Mouse (Mus musculus) neural tube, embryonic 15.5 days (tissue): Measurements from ENCODE around the gene Birc3. TPM values are rescaled to one million over a fixed set of nuclear protein-coding genes. Genes with fewer than 3 reads are reported as not detected.
"Not testable (repeated sequence)": the region's sequence is repeated elsewhere in the genome, so short reads cannot be mapped to it uniquely, and the experiment has no call there.

ENCODE experiments used
- ATAC-seq: fragments of 200-750 bp; cut with Nextera tagmentation; 2 replicates; pipeline ENCODE4 v1.8.0; 2017; ENCODE audit warnings: mild to moderate bottlenecking, moderate TSS enrichment, moderate library complexity; ENCODE audit not compliant: low FRiP score
- H3K27ac ChIP-seq: fragments of 300-500 bp; sonication (generic); replicated peaks from 2 replicates; pipeline ENCODE4 v1.5.1; 2015; ENCODE audit warnings: mild to moderate bottlenecking, inconsistent platforms
- H3K27me3 ChIP-seq: fragments of 300-500 bp; sonication (generic); replicated peaks from 2 replicates; pipeline ENCODE4 v1.6.1; 2015; ENCODE audit warnings: inconsistent platforms
- H3K36me3 ChIP-seq: fragments of 300-500 bp; sonication (generic); 2 replicates; pipeline ENCODE4 v1.6.1; 2015; ENCODE audit warnings: inconsistent platforms
- H3K4me1 ChIP-seq: fragments of 300-500 bp; sonication (generic); 2 replicates; pipeline ENCODE4 v1.6.1; 2015; ENCODE audit warnings: inconsistent platforms
- H3K4me2 ChIP-seq: fragments of 300-500 bp; sonication (generic); 2 replicates; pipeline ENCODE4 v1.6.1; 2015; ENCODE audit warnings: inconsistent platforms, mild to moderate bottlenecking, moderate library complexity
- H3K4me3 ChIP-seq: fragments of 300-500 bp; sonication (generic); replicated peaks from 2 replicates; pipeline ENCODE4 v1.5.1; 2015; ENCODE audit warnings: mild to moderate bottlenecking, inconsistent platforms
- H3K9ac ChIP-seq: fragments of 300-500 bp; sonication (generic); replicated peaks from 2 replicates; pipeline ENCODE4 v1.6.1; 2015; ENCODE audit warnings: mild to moderate bottlenecking, inconsistent platforms
- H3K9me3 ChIP-seq: fragments of 300-500 bp; sonication (generic); replicated peaks from 2 replicates; pipeline ENCODE4 v1.6.1; 2016; ENCODE audit warnings: inconsistent platforms
- WGBS: fragments of 180-500 bp; shearing (Covaris S2); methylation state at CpG from one replicate; pipeline ENCODE4 v1.1.7; 2015; ENCODE audit warnings: mixed read lengths; 5-methylcytosine and 5-hydroxymethylcytosine counted together
- polyA plus RNA-seq: library from polyadenylated mRNA; unstranded; fragments of >200 nt; fragmentation: Nextera tagmentation; extraction: Ambion mirVana; gene quantifications from 2 replicates; pipeline ENCODE4 v1.2.1, GENCODE M21; 2015

Birc3 gene
- 2.2 and 6.5 TPM in 2 replicates for polyA plus RNA-seq

DNA sequence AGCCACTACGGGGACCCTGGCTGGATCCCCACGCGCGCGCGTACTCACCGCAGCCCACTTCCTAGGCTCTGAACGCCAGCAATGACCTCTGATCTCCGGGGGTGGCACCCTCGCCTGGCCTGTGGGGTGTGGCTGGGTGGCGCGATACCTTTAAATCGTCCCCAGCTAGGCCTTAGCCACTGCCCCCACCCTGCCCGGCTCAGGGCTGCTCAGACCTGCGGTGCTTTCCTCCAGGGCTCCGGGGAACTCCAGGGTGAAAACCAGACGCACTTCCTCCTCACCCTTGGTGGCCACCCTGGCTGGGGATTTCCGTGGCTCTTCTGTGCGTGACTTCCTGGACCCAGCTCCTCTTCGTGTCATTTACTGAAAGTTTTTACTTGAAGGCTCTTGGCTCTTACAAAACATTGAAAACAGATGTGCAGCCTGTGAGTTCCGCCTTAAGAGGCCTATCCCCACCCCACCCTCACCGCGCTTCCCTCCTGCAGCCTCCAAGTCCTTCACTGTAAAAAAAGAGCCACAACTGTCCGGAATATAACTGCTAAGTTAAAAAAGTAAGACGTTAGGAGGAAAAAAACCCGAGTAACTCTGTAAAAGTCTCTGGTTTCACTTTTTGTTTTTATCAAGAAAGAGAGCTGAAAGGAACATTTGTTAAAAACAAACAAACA, at the start of gene Birc3:
TSS of gene Birc3 (minus strand) at position 412 of the 665 bp plus-strand sequence.
- H3K27me3 ChIP-seq: no peaks in the 10 kb centered on the region
- 11% methylated on average over 26 of the region's 26 CpGs for WGBS
- H3K36me3 ChIP-seq: no peaks in the 10 kb centered on the region
- H3K9ac ChIP-seq: peak within 1 kb of the TSS; percentile 49
- H3K27ac ChIP-seq: no peak within 1 kb of the TSS
- ATAC-seq: peak; percentile 66
- H3K4me2 ChIP-seq: peak within 1 kb of the TSS; percentile 84
- H3K9me3 ChIP-seq: no peaks in the 10 kb centered on the region
- H3K4me1 ChIP-seq: peaks cover 7% of the 10 kb centered on the region
- H3K4me3 ChIP-seq: peak within 1 kb of the TSS; percentile 46

DNA sequence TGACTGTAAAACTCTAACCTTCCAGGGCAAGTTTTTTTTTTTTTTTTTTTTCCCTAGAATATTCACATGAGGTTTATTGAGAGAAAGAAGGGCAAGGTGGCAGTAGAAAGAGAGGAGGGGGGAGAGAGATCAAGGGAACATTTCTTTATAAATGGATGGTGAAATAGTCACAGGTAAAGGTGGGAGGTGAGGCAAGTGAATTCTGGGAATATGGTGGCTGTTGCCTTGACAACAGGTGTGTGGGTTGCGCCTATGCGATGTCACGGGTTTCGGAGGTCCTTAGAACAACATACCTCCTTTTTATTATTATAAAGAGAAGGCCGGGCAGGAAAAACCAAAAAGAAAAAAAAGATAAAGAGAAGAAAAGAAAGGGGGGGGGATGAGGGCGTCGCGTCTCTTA, 41.9 kb upstream of the Birc3 start:
- ATAC-seq: no peak
- 60% methylated on average over 8 of the region's 8 CpGs for WGBS
- H3K27me3 ChIP-seq: no peaks in the 10 kb centered on the region
- no peaks in the 10 kb centered on the region for H3K36me3 ChIP-seq
- 0 out of 2 replicates have a peak overlapping the region, but pooled peaks have one; percentile 9 for H3K27ac ChIP-seq
- H3K4me1 ChIP-seq: peaks cover 8% of the 10 kb centered on the region
- peak overlapping the region; percentile 54 for H3K4me2 ChIP-seq
- H3K4me3 ChIP-seq: peak overlapping the region; percentile 24; the same call in 1 of the 2 replicates
- H3K9ac ChIP-seq: no peak overlapping the region
- no peaks in the 10 kb centered on the region for H3K9me3 ChIP-seq

DNA sequence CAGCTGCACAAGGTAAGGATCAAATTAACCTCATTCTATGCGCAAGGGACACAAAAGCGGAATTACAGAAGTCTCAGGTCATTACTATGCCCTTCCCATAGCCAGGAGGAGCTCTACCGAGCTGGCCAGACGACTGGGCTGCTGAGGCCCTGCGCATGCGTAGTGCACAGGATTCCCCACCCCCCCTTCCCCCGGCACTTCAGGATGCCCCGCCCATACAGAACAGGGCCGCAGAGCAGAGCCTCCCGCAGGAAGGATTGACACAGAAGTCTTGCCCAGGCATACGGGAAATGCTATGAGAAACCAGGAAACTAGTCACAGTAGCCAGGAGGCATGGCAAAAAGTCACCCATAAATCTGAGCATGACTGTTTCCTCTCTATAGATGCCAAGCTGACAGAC, 41.5 kb upstream of the Birc3 start:
- Histone ChIP-seq H3K36me3 (no peaks in the 10 kb centered on the region), H3K9me3 (no peaks in the 10 kb centered on the region), H3K27me3 (no peaks in the 10 kb centered on the region), H3K4me3 (peak overlapping the region; percentile 24), H3K9ac (peak overlapping the region; percentile 4; the same call in 1 of the 2 replicates), H3K27ac (0 out of 2 replicates have a peak overlapping the region, but pooled peaks have one; percentile 30), H3K4me2 (peak overlapping the region; percentile 54), H3K4me1 (peaks cover 8% of the 10 kb centered on the region)
- ATAC-seq: peak; percentile 97
- 4% methylated on average over 11 of the region's 11 CpGs for WGBS

DNA sequence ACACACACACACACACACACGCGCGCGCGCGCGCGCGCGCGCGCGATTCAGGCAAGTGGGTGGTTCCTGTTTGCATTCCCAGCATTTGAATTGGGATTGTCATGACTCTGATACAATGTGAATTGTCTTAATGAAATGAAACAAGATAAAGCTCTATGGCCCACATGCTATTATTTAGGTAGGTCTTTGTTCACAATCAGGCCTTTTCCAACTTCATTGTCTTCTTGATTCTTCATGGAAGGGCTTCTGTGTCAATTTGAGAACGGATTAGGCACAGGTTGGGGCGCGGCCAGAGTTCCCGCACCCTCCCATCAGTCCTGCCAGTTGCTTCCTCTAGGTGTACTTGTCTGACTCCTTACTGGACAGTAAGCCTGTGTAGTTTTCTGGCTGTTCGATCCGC, 41.0 kb upstream of the Birc3 start:
- H3K4me2 ChIP-seq: peak overlapping the region; percentile 54
- WGBS: 68% methylated on average over 19 of the region's 19 CpGs
- H3K9ac ChIP-seq: peak overlapping the region; percentile 4; the same call in 1 of the 2 replicates
- ATAC-seq: peak; percentile 67
- H3K4me3 ChIP-seq: peak overlapping the region; percentile 24
- H3K4me1 ChIP-seq: peaks cover 8% of the 10 kb centered on the region
- H3K27me3 ChIP-seq: no peaks in the 10 kb centered on the region
- H3K27ac ChIP-seq: 0 out of 2 replicates have a peak overlapping the region, but pooled peaks have one; percentile 30
- H3K9me3 ChIP-seq: no peaks in the 10 kb centered on the region
- no peaks in the 10 kb centered on the region for H3K36me3 ChIP-seq

DNA sequence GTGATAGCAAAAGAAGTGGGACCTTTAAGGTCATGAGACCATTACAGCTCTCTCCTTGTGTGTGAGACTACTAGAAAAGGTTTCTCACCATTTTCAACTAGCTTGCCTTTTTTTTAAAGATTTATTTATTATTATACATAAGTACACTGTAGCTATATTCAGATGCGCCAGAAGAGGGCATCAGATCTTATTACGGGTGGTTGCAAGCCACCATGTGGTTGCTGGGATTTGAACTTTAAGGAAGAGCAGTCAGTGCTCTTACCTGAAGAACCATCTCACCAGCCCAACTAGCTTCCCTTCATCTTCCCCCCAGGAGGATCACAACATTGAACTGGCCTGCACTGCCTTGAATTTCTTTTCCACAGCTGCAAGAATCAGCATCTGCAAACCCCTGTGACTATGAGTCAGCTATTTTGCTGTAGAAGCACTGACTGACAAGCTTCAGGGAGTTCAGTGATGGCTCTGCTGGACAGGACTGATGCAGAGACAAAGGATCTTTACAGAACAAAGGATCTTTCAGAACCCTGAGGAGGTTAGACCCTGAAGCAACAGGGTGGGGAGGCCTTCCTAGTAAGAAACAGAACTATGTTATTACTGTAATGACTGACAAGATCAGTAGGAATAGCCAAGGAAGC, 34.5 kb upstream of the Birc3 start:
- no peak overlapping the region for H3K9ac ChIP-seq

DNA sequence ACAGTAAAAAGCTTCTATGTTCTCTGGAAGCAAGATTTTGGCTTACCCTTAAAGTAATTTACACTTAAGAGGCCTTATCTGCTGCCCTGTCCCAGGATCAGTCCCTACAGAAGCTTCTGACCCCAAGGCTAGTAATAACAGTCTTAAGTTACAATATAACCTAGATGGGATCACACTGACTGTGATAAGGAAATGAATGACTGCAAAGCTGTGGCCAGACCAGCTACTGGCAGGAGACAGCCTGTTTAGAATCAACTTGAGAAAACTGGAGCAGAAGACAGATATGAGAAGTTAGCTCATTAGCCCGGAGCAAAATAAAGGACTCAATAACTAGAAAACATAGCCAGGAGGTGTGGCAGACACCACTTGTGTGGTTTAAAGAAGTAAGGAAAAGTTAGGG, 33.6 kb upstream of the Birc3 start:
- Histone ChIP-seq H3K9me3 (no peaks in the 10 kb centered on the region), H3K4me1 (no peaks in the 10 kb centered on the region), H3K4me3 (no peak overlapping the region), H3K36me3 (no peaks in the 10 kb centered on the region), H3K4me2 (no peak overlapping the region), H3K9ac (no peak overlapping the region), H3K27ac (no peak overlapping the region), H3K27me3 (no peaks in the 10 kb centered on the region)
- no peak for ATAC-seq
- 90% methylated on average over 1 of the region's 1 CpGs for WGBS

More for the DNA sequence above, 34.5 kb upstream of the Birc3 start:
- no peak overlapping the region for H3K4me2 ChIP-seq
- H3K4me1 ChIP-seq: no peaks in the 10 kb centered on the region
- H3K36me3 ChIP-seq: no peaks in the 10 kb centered on the region
- no peak overlapping the region for H3K4me3 ChIP-seq
- H3K9me3 ChIP-seq: no peaks in the 10 kb centered on the region
- H3K27me3 ChIP-seq: no peaks in the 10 kb centered on the region
- no peak overlapping the region for H3K27ac ChIP-seq
- ATAC-seq: no peak
- WGBS: 88% methylated on average over 2 of the region's 2 CpGs

DNA sequence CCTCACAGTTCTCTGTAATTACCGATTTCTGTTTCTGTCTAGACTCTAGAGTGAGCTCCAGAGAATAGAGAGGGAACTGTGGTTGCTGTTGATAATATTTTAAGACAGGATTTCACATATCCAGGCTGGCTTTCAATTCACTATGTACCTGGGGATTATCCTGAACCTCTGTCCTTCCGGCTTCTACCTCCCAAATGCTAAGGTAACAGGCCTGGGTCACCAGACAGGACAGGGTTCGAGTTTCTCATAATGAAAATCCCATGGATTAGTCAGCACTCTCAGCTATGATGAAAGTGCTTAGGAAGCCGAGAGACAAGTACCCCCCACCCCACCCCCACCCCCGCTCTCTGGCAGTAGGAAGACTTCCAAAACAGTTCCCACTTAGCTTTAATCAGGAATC, 30.8 kb upstream of the Birc3 start:
- Histone ChIP-seq H3K27me3 (no peaks in the 10 kb centered on the region), H3K36me3 (no peaks in the 10 kb centered on the region), H3K4me2 (no peak overlapping the region), H3K4me1 (no peaks in the 10 kb centered on the region), H3K4me3 (no peak overlapping the region), H3K9me3 (no peaks in the 10 kb centered on the region), H3K27ac (no peak overlapping the region), H3K9ac (no peak overlapping the region)
- no peak for ATAC-seq
- WGBS: 84% methylated on average over 5 of the region's 5 CpGs

DNA sequence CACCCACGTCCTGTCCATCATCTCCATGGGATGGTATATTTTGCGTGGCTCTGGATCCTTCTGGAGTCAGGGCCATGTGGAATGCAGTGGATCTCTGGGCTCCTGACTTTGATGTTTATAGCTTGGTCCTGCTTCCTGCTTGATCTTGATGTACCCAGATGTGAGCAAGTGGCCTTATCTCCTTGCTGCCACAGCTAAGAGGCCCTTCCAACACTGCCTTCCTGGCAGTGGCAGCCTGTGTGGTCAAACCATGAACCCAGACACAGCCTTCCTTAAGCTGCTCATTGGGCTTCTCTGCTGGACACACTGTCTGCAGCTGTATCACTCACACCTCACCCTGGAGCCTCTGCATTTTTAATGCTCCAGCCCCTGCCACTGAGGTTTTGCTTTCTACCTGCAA, 30.3 kb upstream of the Birc3 start:
- Histone ChIP-seq H3K4me2 (no peak overlapping the region), H3K27me3 (no peaks in the 10 kb centered on the region), H3K36me3 (no peaks in the 10 kb centered on the region), H3K4me1 (no peaks in the 10 kb centered on the region), H3K9me3 (no peaks in the 10 kb centered on the region), H3K9ac (no peak overlapping the region), H3K27ac (no peak overlapping the region), H3K4me3 (no peak overlapping the region)
- ATAC-seq: no peak
- WGBS: 90% methylated on average over 2 of the region's 2 CpGs

DNA sequence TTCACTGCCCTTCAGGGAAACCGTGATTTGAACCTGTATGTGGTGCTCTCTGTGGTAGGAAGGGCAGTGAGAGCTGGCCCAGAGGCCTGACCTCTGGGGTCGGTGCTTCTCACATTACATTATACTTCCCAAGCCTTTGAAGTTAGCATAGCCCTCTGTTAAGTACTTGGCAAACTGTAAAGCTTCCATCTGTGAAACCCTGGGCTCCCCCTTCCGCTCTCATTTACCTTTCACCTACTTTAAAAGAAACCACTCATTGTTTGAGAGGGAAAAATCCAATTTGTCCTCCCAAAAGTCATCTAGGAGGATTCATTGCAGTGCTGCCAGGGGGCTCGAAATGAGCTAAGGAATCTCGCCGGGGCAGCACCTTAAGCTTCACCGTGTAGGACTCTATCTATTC, 29.3 kb upstream of the Birc3 start:
- no peak overlapping the region for H3K9ac ChIP-seq
- H3K4me3 ChIP-seq: no peak overlapping the region
- ATAC-seq: no peak
- 31% methylated on average over 7 of the region's 7 CpGs for WGBS
- H3K9me3 ChIP-seq: no peaks in the 10 kb centered on the region
- H3K27ac ChIP-seq: no peak overlapping the region
- no peaks in the 10 kb centered on the region for H3K4me1 ChIP-seq
- no peaks in the 10 kb centered on the region for H3K27me3 ChIP-seq
- H3K36me3 ChIP-seq: no peaks in the 10 kb centered on the region
- no peak overlapping the region for H3K4me2 ChIP-seq

DNA sequence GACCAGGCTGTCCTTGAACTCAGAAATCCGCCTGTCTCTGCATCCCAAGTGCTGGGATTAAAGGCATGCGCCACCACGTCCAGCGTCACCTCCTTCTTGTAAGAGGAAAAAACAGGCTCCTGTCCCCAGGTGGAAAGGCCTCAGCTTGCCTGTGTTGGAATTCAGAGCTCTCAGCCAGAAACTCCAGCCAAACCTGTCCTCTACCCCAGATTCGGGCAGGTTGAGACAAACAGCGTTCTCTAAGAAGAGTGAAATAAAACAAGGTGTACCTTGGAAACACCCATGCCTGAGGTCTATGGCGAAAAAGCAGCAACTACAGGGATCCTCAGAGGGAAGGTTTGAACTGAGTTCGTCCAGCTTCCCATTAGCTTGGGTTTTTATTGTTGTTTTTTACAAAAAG, 28.0 kb upstream of the Birc3 start:
- Histone ChIP-seq H3K4me3 (no peak overlapping the region), H3K4me1 (no peaks in the 10 kb centered on the region), H3K4me2 (no peak overlapping the region), H3K27ac (no peak overlapping the region), H3K36me3 (no peaks in the 10 kb centered on the region), H3K9me3 (no peaks in the 10 kb centered on the region), H3K9ac (no peak overlapping the region), H3K27me3 (no peaks in the 10 kb centered on the region)
- ATAC-seq: no peak
- WGBS: 96% methylated on average over 8 of the region's 8 CpGs

DNA sequence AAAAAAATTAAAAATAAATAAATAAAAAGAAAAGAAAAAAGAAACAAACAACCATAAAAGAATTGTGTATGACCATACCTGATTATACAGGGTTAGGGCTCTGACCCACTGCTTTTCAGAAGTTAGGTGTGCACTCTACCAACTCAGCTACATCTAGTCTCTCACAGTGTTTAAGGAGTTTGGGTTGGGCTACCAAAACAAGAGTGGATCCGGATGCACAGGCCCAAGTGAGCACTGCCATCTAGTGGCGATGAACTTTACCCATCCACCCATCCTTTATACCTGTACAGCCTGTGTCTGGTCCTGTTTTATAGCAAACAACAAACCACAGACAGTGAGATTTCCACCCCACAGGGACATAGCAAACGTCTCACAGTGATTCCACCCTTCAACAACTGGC, 24.5 kb upstream of the Birc3 start:
- no peaks in the 10 kb centered on the region for H3K27me3 ChIP-seq
- peak; percentile 89 for ATAC-seq
- no peak overlapping the region for H3K27ac ChIP-seq
- no peaks in the 10 kb centered on the region for H3K36me3 ChIP-seq
- no peak overlapping the region for H3K9ac ChIP-seq
- H3K4me1 ChIP-seq: no peaks in the 10 kb centered on the region
- H3K4me3 ChIP-seq: no peak overlapping the region
- H3K9me3 ChIP-seq: no peaks in the 10 kb centered on the region
- WGBS: 2% methylated on average over 3 of the region's 3 CpGs
- no peak overlapping the region for H3K4me2 ChIP-seq

DNA sequence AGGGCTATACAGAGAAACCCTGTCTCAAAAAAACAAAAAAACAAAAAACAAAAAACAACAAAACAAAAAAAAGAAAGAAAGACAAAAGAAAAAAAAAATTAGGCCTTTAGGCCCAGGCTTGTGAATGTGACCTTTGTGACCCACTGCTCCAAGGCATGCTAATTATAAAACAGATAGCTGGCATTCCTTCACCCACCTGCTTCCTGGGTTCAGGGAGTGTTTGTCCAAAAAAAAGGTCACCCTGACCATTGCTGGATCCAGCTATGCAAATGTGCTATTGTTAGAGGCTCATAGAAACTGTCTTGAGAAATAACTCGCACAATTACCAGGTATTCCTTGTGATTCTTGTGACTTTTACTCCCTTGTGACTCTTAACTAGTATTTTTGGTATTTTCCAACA, 18.8 kb upstream of the Birc3 start:
- H3K4me3 ChIP-seq, H3K9ac ChIP-seq, H3K4me2 ChIP-seq, H3K36me3 ChIP-seq, ATAC-seq, H3K4me1 ChIP-seq, H3K9me3 ChIP-seq, H3K27me3 ChIP-seq, H3K27ac ChIP-seq: not testable (repeated sequence)
- WGBS: 91% methylated on average over 1 of the region's 1 CpGs
